Mouse (Mus musculus) effector memory CD4-positive, alpha-beta T cell, adult 7 months (primary cell): ENCODE results near the gene Sptlc2. TPM values are rescaled to one million over a fixed set of nuclear protein-coding genes. Genes with fewer than 3 reads are reported as not detected.

Experiments used
- polyA plus RNA-seq: library from polyadenylated mRNA; unstranded; fragments of 100-300 nt; shearing (Covaris generic); gene quantifications from one replicate; pipeline ENCODE4 v1.2.1, GENCODE M21; 2017

Sptlc2 gene
- polyA plus RNA-seq = 138 TPM

GRCm38 (mm10) chr12:87388122-87388774 lies at the start of gene Sptlc2:
TSS of gene Sptlc2 (minus strand) at chr12:87388355.

DNA sequence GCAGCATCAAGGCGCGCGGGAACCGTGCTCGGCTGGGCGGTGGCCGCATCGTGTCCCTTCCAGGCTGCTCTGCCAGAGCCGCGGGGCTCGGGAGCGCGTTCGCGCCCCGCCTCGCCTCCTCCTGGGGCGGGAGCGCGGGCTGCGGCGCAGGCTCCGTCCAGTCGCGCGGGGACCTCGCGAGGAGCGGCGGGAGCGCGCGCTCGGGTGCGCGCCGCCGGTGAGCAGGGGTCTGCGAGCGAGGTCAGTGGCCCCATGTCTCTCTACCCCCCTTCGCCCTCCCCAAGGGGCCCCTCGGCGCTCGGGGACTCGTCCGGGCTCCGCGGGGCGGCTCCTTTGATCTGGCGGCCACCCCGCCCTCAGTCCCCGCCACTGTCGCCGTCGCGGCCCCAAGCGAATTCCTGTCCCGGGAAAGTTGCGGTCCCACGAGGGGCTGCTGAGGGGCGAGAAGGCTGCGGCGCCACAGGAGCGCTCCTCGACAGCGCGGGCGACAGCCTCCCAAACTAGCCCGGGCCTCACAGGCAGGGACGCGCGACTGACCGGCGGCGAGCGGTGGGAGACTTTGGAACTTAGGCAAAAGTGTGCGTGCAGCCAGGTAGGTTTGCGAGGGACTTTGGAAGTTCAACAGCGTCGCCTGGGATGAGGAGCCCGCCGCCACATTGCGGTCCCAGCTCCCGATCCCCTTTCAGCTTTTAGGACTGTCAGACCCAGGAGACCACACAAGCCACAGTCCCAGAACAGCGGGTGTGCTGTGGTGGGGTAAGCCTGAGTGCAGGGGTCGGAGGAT lies 88.3 kb downstream of the Sptlc2 start, which contains the start of gene Ism2:
Ism2 (minus strand) TSS at position 49 of the 784 bp plus-strand sequence.

GRCm38 (mm10) chr12:87266108-87266826 lies 121.9 kb downstream of the Sptlc2 start, which contains the start of the genes Vipas39 and Ahsa1:
TSS of gene Vipas39 (minus strand) at chr12:87266256.
TSS of gene Ahsa1 (plus strand) at chr12:87266479.

Other genes starting within 250 kb of the Sptlc2 start
- 7.7 TPM for gene Gstz1, start 241.2 kb downstream of the Sptlc2 start, polyA plus RNA-seq
- 4.3 TPM for gene Pomt2, start 240.4 kb downstream of the Sptlc2 start, polyA plus RNA-seq
- gene Samd15, start 188.6 kb downstream of the Sptlc2 start, polyA plus RNA-seq = 2.4 TPM
- gene Tmed8, start 187.9 kb downstream of the Sptlc2 start, polyA plus RNA-seq = 7.9 TPM
- gene Noxred1, start 149.6 kb downstream of the Sptlc2 start, polyA plus RNA-seq = 0.45 TPM
- 19.8 TPM for gene Vipas39, start 122.1 kb downstream of the Sptlc2 start, polyA plus RNA-seq
- 153 TPM for gene Ahsa1, start 121.9 kb downstream of the Sptlc2 start, polyA plus RNA-seq
- gene Ism2, start 88.7 kb downstream of the Sptlc2 start, polyA plus RNA-seq = not detected
- gene Slirp, start 55.5 kb upstream of the Sptlc2 start, polyA plus RNA-seq = 46.1 TPM
- gene Alkbh1, start 55.7 kb upstream of the Sptlc2 start, polyA plus RNA-seq = 68.3 TPM
- 181 TPM for gene Snw1, start 83.9 kb upstream of the Sptlc2 start, polyA plus RNA-seq
- 1.1 TPM for gene Gm5788, start 106.4 kb upstream of the Sptlc2 start, polyA plus RNA-seq
- gene Gm8300, start 126.0 kb upstream of the Sptlc2 start, polyA plus RNA-seq = 0.22 TPM
- not detected for gene Oog1, start 214.3 kb upstream of the Sptlc2 start, polyA plus RNA-seq
- gene Gm4027, start 230.5 kb upstream of the Sptlc2 start, polyA plus RNA-seq = not detected